31 mouse cellular contexts compared by ENCODE assay signal in the genomic region with DNA sequence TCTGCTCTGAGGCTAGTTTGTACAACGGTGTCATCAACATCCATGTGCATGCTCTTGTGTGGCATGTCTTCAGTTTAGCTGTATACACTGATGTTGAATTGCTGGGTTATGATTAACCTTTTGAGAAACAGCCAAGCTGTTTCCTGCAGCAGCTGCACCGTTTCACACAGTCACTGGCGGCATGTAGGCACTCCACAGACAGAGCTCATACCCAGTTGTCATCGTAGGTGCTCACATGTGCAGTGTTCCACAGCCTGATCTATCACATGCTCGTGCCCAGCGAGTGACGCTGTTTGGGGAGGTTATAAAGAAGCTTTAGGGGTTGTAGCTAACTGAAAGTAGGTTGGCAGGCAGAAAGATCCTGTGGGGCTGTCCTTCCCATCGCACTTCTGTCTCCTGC. TPM values are rescaled to one million over a fixed set of nuclear protein-coding genes. Genes with fewer than 3 reads are reported as not detected.
DNase-seq lines count a peak whose midpoint lies in the region; ATAC-seq and TF ChIP-seq lines count a peak whose summit lies in the region.
"Had no signal": no experiment of that assay in that cellular context is flagged by ENCODE, and none has a peak within 500 bp of the region (broad histone marks: within the 10 kb centered on the region; RNA-seq: fewer than 3 reads in every experiment).

No protein-coding gene starts in this region.

- peak; percentile 6 for DNase-seq in right cerebral cortex, adult 18-20 months
- DNase-seq in right cerebral cortex, postnatal 25 days: no peak
- DNase-seq in brain, adult 2 months (ENCODE audit: low read depth, low spot score): peak; percentile 23
- peak; percentile 51 for DNase-seq in thymus, postnatal 14 days
- DNase-seq: adrenal gland, postnatal 10 days; cerebellum, adult 11-12 months; cerebellum, adult 9-11 months; embryo, embryonic 11 days; gastrocnemius, adult 2 months; gastrocnemius, postnatal 36 days; kidney, adult 8-10 months; kidney, postnatal 4 days; lung, adult 2 months; lung, postnatal 14 days; right cerebral cortex, postnatal 4 days had no signal

- no peak for TF ChIP-seq CTCF in intestine, postnatal 0 days (IDR thresholded peaks at IDR 0.05; ENCODE audit: low read depth)

- ATAC-seq in intestine, embryonic 15.5 days: peak; percentile 41
- ATAC-seq in intestine, postnatal 0 days: no peak
- no peak for ATAC-seq in liver, embryonic 12.5 days
- ATAC-seq: forebrain, embryonic 14.5 days; inflammation-experienced regulatory T-cells, adult 6 months had no signal

- no peaks in the 10 kb centered on the region for H3K9me3 ChIP-seq in intestine, embryonic 15.5 days
- H3K9me3 ChIP-seq in intestine, postnatal 0 days (ENCODE audit: control insufficient read depth): no peaks in the 10 kb centered on the region
- H3K9me3 ChIP-seq in liver, embryonic 12.5 days (replicated peaks): no peaks in the 10 kb centered on the region
- H3K9me3 ChIP-seq: embryonic facial prominence, embryonic 12.5 days; heart, embryonic 13.5 days; limb, embryonic 10.5 days; limb, embryonic 15.5 days; midbrain, embryonic 10.5 days; neural tube, embryonic 12.5 days had no signal

- 80% methylated on average over 8 of the region's 8 CpGs for WGBS in intestine, embryonic 15.5 days
- 70% methylated on average over 8 of the region's 8 CpGs for WGBS in intestine, postnatal 0 days
- 83% methylated on average over 8 of the region's 8 CpGs for WGBS in liver, embryonic 12.5 days (ENCODE audit: insufficient replicate concordance)

- H3K4me3 ChIP-seq in intestine, embryonic 15.5 days (replicated peaks): no peak overlapping the region
- H3K4me3 ChIP-seq in intestine, postnatal 0 days (ENCODE audit: low read depth, low read length): no peak overlapping the region
- H3K4me3 ChIP-seq in liver, embryonic 12.5 days: no peak overlapping the region
- H3K4me3 ChIP-seq: embryonic facial prominence, embryonic 12.5 days; gastrocnemius, adult 2 months; heart, embryonic 13.5 days; limb, embryonic 10.5 days; limb, embryonic 15.5 days; midbrain, embryonic 10.5 days; myocyte; neural tube, embryonic 12.5 days had no signal

- H3K9ac ChIP-seq in intestine, embryonic 15.5 days: no peak overlapping the region
- H3K9ac ChIP-seq in intestine, postnatal 0 days (ENCODE audit: low read depth, low read length): no peak overlapping the region
- H3K9ac ChIP-seq in liver, embryonic 12.5 days: no peak overlapping the region
- H3K9ac ChIP-seq: embryonic facial prominence, embryonic 12.5 days; heart, embryonic 13.5 days; hindbrain, embryonic 14.5 days; limb, embryonic 15.5 days; liver, embryonic 14.5 days; neural tube, embryonic 12.5 days had no signal

- H3K4me1 ChIP-seq in intestine, embryonic 15.5 days (replicated peaks): no peaks in the 10 kb centered on the region
- H3K4me1 ChIP-seq in intestine, postnatal 0 days (replicated peaks; ENCODE audit: control insufficient read depth, insufficient read depth, low read length): no peaks in the 10 kb centered on the region
- no peaks in the 10 kb centered on the region for H3K4me1 ChIP-seq in liver, embryonic 12.5 days
- H3K4me1 ChIP-seq: embryonic facial prominence, embryonic 12.5 days; heart, embryonic 13.5 days; limb, embryonic 10.5 days; limb, embryonic 15.5 days; midbrain, embryonic 10.5 days; neural tube, embryonic 12.5 days had no signal

- no peaks in the 10 kb centered on the region for H3K27me3 ChIP-seq in intestine, embryonic 15.5 days (replicated peaks)
- no peaks in the 10 kb centered on the region for H3K27me3 ChIP-seq in intestine, postnatal 0 days (replicated peaks; ENCODE audit: control insufficient read depth, insufficient read depth, low read length)
- no peaks in the 10 kb centered on the region for H3K27me3 ChIP-seq in liver, embryonic 12.5 days (replicated peaks)
- H3K27me3 ChIP-seq: CH12.LX; embryonic facial prominence, embryonic 12.5 days; heart, embryonic 13.5 days; limb, embryonic 15.5 days; neural tube, embryonic 12.5 days had no signal

- H3K27ac ChIP-seq in intestine, embryonic 15.5 days: no peak overlapping the region
- no peak overlapping the region for H3K27ac ChIP-seq in intestine, postnatal 0 days (ENCODE audit: low read depth, low read length)
- no peak overlapping the region for H3K27ac ChIP-seq in liver, embryonic 12.5 days
- H3K27ac ChIP-seq: embryonic facial prominence, embryonic 12.5 days; gastrocnemius, adult 2 months; heart, embryonic 13.5 days; hindbrain, embryonic 14.5 days; kidney, postnatal 0 days; limb, embryonic 10.5 days; limb, embryonic 15.5 days; liver, embryonic 14.5 days; midbrain, embryonic 10.5 days; neural tube, embryonic 12.5 days had no signal

- H3K4me2 ChIP-seq in intestine, embryonic 15.5 days (replicated peaks): no peak overlapping the region
- no peak overlapping the region for H3K4me2 ChIP-seq in intestine, postnatal 0 days (replicated peaks; ENCODE audit: low read depth)
- H3K4me2 ChIP-seq in liver, embryonic 12.5 days: no peak overlapping the region
- H3K4me2 ChIP-seq: embryonic facial prominence, embryonic 12.5 days; heart, embryonic 13.5 days; hindbrain, embryonic 14.5 days; limb, embryonic 15.5 days; neural tube, embryonic 12.5 days had no signal

- no peaks in the 10 kb centered on the region for H3K36me3 ChIP-seq in intestine, embryonic 15.5 days
- 0 out of 2 replicates have a peak, but pooled peaks cover 14% of the 10 kb centered on the region for H3K36me3 ChIP-seq in intestine, postnatal 0 days (ENCODE audit: control insufficient read depth, insufficient read depth)
- peaks cover 26% of the 10 kb centered on the region for H3K36me3 ChIP-seq in liver, embryonic 12.5 days
- H3K36me3 ChIP-seq: embryonic facial prominence, embryonic 12.5 days; midbrain, embryonic 10.5 days had no signal

RNA-seq across cellular contexts. Expression of a gene that starts 40.7 kb away (rescaled TPM):
- 23.5 and 28.9 TPM in 2 replicates for polyA plus RNA-seq in intestine, embryonic 15.5 days (2015; fragmentation: Nextera tagmentation; extraction: Ambion mirVana)
- polyA plus RNA-seq in intestine, postnatal 0 days (2015; fragmentation: Nextera tagmentation; extraction: Ambion mirVana): 9.5 and 10.2 TPM in 2 replicates
- 10.3 and 12.2 TPM in 2 replicates for polyA plus RNA-seq in liver, embryonic 12.5 days (2016; fragmentation: Nextera tagmentation; extraction: Ambion mirVana)

RNA-seq across cellular contexts. Expression of a gene that starts 41.2 kb away (rescaled TPM):
- polyA plus RNA-seq in intestine, embryonic 15.5 days (2015; fragmentation: Nextera tagmentation; extraction: Ambion mirVana): 14.0 and 15.2 TPM in 2 replicates
- polyA plus RNA-seq in intestine, postnatal 0 days (2015; fragmentation: Nextera tagmentation; extraction: Ambion mirVana): 8.4 and 8.5 TPM in 2 replicates
- polyA plus RNA-seq in liver, embryonic 12.5 days (2016; fragmentation: Nextera tagmentation; extraction: Ambion mirVana): 9.1 and 10.6 TPM in 2 replicates
